Mouse (Mus musculus) kidney, adult 2 months (tissue): ENCODE results near the gene Unc13a.

Source experiments
- CTCF ChIP-seq: fragments of 200-500 bp; conservative IDR thresholded peaks from 2 replicates; pipeline ENCODE4 v1.5.1; 2011; ENCODE audit warnings: low read depth, mild to moderate bottlenecking, control low read depth, low read length, moderate library complexity, mixed read lengths; ENCODE audit not compliant: insufficient read depth, insufficient read length
- POLR2A ChIP-seq: fragments of 200-500 bp; IDR thresholded peaks from one replicate; pipeline ENCODE4 v1.6.1; 2011; ENCODE audit warnings: low read depth, low read length, control low read depth

GRCm38 (mm10) chr8:71610822-71611651, 60.5 kb downstream of the Unc13a start, which contains the start of gene Colgalt1:
- TF ChIP-seq POLR2A (no peak), CTCF (no peak)
